Mouse (Mus musculus) v-Abl transformed pro-B cells (cell line): ENCODE data around the gene Acot6.
"Not testable (repeated sequence)": the region's sequence is repeated elsewhere in the genome, so short reads cannot be mapped to it uniquely, and the experiment has no call there.

ENCODE experiments used
- in situ Hi-C, 2 experiments: fragments of 400-800 bp; cut with MboI; formaldehyde crosslinking; loops; one replicate each; pipeline ENCODE4 v1.15.1; 2025; ENCODE audit not compliant: unreplicated experiment in 2 of 2

Gene Acot6

GRCm38 (mm10) chr12:84094666-84095065, 5.8 kb upstream of the Acot6 start:
- in situ Hi-C loops = not testable (repeated sequence)

GRCm38 (mm10) chr12:84099605-84100004, 849 bp upstream of the Acot6 start:
- in situ Hi-C loops = no loop called here

- in situ Hi-C loops = no loop called here
Observed at GRCm38 (mm10) chr12:84100071-84100470, 383 bp upstream of the Acot6 start.

GRCm38 (mm10) chr12:84101493-84101845, 1.0 kb downstream of the Acot6 start:
- in situ Hi-C loops = no loop called here

GRCm38 (mm10) chr12:84107012-84107411, 6.6 kb downstream of the Acot6 start:
- in situ Hi-C loops = no loop called here

- in situ Hi-C loops = no loop called here
Observed at GRCm38 (mm10) chr12:84107692-84108091, 7.2 kb downstream of the Acot6 start.

- in situ Hi-C loops = no loop called here
Observed at GRCm38 (mm10) chr12:84109924-84110323, 9.5 kb downstream of the Acot6 start.

GRCm38 (mm10) chr12:84110814-84111213, 10.4 kb downstream of the Acot6 start:
- in situ Hi-C loops = no loop called here

GRCm38 (mm10) chr12:84113676-84114075, 13.2 kb downstream of the Acot6 start:
- in situ Hi-C loops = no loop called here

- in situ Hi-C loops = no loop called here
Observed at GRCm38 (mm10) chr12:84114153-84114994, 13.9 kb downstream of the Acot6 start, which contains the start of gene Dnal1. Gene Dnal1, plus strand, starts transcription at chr12:84114366.

- in situ Hi-C loops = no loop called here
Observed at GRCm38 (mm10) chr12:84119584-84119983, 19.1 kb downstream of the Acot6 start.

GRCm38 (mm10) chr12:84125892-84126291, 25.4 kb downstream of the Acot6 start:
- in situ Hi-C loops = loop anchor here in 1 of 2 experiments (25.0 kb wide), 1 partner anchor 164 kb away; the partner anchor contains the start of gene Riox1

GRCm38 (mm10) chr12:84126899-84127298, 26.4 kb downstream of the Acot6 start:
- in situ Hi-C loops = loop anchor here in 1 of 2 experiments (25.0 kb wide), 1 partner anchor 165 kb away; the partner anchor contains the start of gene Riox1

- in situ Hi-C loops = loop anchor here in 1 of 2 experiments (25.0 kb wide), 1 partner anchor 166 kb away; the partner anchor contains the start of gene Riox1
Observed at GRCm38 (mm10) chr12:84128576-84128975, 28.1 kb downstream of the Acot6 start.

- in situ Hi-C loops = loop anchor here (5.0 to 25.0 kb wide), 2 partner anchors 158 to 168 kb away; partner anchors contain the start of gene Riox1 (in 1 of the 2)
Observed at GRCm38 (mm10) chr12:84129931-84130330, 29.5 kb downstream of the Acot6 start.

GRCm38 (mm10) chr12:84132265-84132664, 31.8 kb downstream of the Acot6 start:
- in situ Hi-C loops = loop anchor here (5.0 to 25.0 kb wide), 2 partner anchors 160 to 170 kb away; partner anchors contain the start of gene Riox1 (in 1 of the 2)

- in situ Hi-C loops = loop anchor here in 1 of 2 experiments (25.0 kb wide), 1 partner anchor 175 kb away; the partner anchor contains the start of gene Riox1
Observed at GRCm38 (mm10) chr12:84137131-84137530, 36.7 kb downstream of the Acot6 start.

GRCm38 (mm10) chr12:84140135-84140534, 39.7 kb downstream of the Acot6 start:
- in situ Hi-C loops = loop anchor here in 1 of 2 experiments (25.0 kb wide), 1 partner anchor 178 kb away; the partner anchor contains the start of gene Riox1

- in situ Hi-C loops = loop anchor here in 1 of 2 experiments (25.0 kb wide), 1 partner anchor 179 kb away; the partner anchor contains the start of gene Riox1
Observed at GRCm38 (mm10) chr12:84141271-84141670, 40.8 kb downstream of the Acot6 start.

GRCm38 (mm10) chr12:84142281-84143050, 42.0 kb downstream of the Acot6 start:
- in situ Hi-C loops = loop anchor here in 1 of 2 experiments (25.0 kb wide), 1 partner anchor 180 kb away; the partner anchor contains the start of gene Riox1
